ENCODE assay signal across 21 mouse cellular contexts in the genomic region with DNA sequence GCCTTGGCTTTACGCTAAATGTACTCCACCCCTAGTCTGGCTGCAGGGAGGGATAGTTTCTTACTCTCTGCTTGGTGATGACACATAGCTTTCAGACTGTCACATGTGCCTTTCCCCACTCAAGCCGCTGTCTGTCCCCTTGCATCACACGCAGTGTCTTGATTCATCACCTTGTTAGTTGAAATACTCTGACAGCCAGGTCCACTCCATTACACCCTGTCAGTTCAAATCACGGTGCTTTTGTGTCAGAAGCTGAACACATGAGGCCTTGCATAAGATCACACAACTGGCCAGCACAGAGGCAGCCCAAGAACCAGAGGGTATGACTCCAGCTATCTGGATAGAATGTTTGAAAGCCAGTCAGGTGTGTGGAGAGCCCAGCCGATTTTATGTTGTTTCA. TPM values are rescaled to one million over a fixed set of nuclear protein-coding genes. Genes with fewer than 3 reads are reported as not detected.
DNase-seq lines count a peak whose midpoint lies in the region; ATAC-seq lines count a peak whose summit lies in the region.
"Had no signal": no experiment of that assay in that cellular context is flagged by ENCODE, and none has a peak within 500 bp of the region (broad histone marks: within the 10 kb centered on the region; RNA-seq: fewer than 3 reads in every experiment).

No protein-coding gene starts in this region.

- no peaks in the 10 kb centered on the region for H3K27me3 ChIP-seq in limb, embryonic 15.5 days
- no peaks in the 10 kb centered on the region for H3K27me3 ChIP-seq in limb, embryonic 10.5 days (ENCODE audit: low read depth, poor library complexity, severe bottlenecking)
- no peaks in the 10 kb centered on the region for H3K27me3 ChIP-seq in liver, embryonic 12.5 days (replicated peaks)
- H3K27me3 ChIP-seq: embryonic facial prominence, embryonic 13.5 days; forebrain, embryonic 12.5 days; Patski had no signal

- DNase-seq in limb, embryonic 10.5 days (ENCODE audit: low spot score), result no peak
- DNase-seq in retina, embryonic 14.5 days (ENCODE audit: low spot score), result peak; percentile 67
- peak; percentile 14 for DNase-seq in retina, postnatal 7 days (ENCODE audit: low read depth, low spot score)
- no peak for DNase-seq in frontal cortex, postnatal 36 days (ENCODE audit: low spot score in 2 of 2)
- DNase-seq: adrenal gland, adult 8-10 months; adrenal gland, postnatal 14 days; adrenal gland, postnatal 36 days; cerebellum, adult 11-12 months; cerebellum, adult 2 months; cerebellum, adult 9-10 months; cerebellum, postnatal 10 days; cerebellum, postnatal 25 days had no signal

- H3K4me2 ChIP-seq in limb, embryonic 15.5 days, result no peak overlapping the region
- no peak overlapping the region for H3K4me2 ChIP-seq in liver, embryonic 12.5 days
- H3K4me2 ChIP-seq: embryonic facial prominence, embryonic 13.5 days; forebrain, embryonic 12.5 days had no signal

- WGBS in limb, embryonic 15.5 days, result 84% methylated on average over 5 of the region's 5 CpGs
- 90% methylated on average over 5 of the region's 5 CpGs for WGBS in limb, embryonic 10.5 days
- 77% methylated on average over 5 of the region's 5 CpGs for WGBS in liver, embryonic 12.5 days (ENCODE audit: insufficient replicate concordance)

- no peaks in the 10 kb centered on the region for H3K9me3 ChIP-seq in limb, embryonic 15.5 days
- H3K9me3 ChIP-seq in limb, embryonic 10.5 days (replicated peaks), result no peaks in the 10 kb centered on the region
- H3K9me3 ChIP-seq in liver, embryonic 12.5 days (replicated peaks), result no peaks in the 10 kb centered on the region
- H3K9me3 ChIP-seq: embryonic facial prominence, embryonic 13.5 days; forebrain, embryonic 10.5 days; forebrain, embryonic 12.5 days had no signal

- no peak overlapping the region for H3K4me3 ChIP-seq in limb, embryonic 15.5 days
- H3K4me3 ChIP-seq in limb, embryonic 10.5 days, result no peak overlapping the region
- H3K4me3 ChIP-seq in liver, embryonic 12.5 days, result no peak overlapping the region
- H3K4me3 ChIP-seq: embryonic facial prominence, embryonic 13.5 days; forebrain, embryonic 10.5 days; forebrain, embryonic 12.5 days had no signal

- H3K9ac ChIP-seq in limb, embryonic 15.5 days, result no peak overlapping the region
- H3K9ac ChIP-seq in liver, embryonic 12.5 days, result no peak overlapping the region
- H3K9ac ChIP-seq: embryonic facial prominence, embryonic 13.5 days; forebrain, embryonic 12.5 days had no signal

- peaks cover 2% of the 10 kb centered on the region; the same call in 1 of the 2 replicates for H3K4me1 ChIP-seq in limb, embryonic 15.5 days
- H3K4me1 ChIP-seq in limb, embryonic 10.5 days, result no peaks in the 10 kb centered on the region
- H3K4me1 ChIP-seq in liver, embryonic 12.5 days, result no peaks in the 10 kb centered on the region
- H3K4me1 ChIP-seq: embryonic facial prominence, embryonic 13.5 days; forebrain, embryonic 12.5 days had no signal

- ATAC-seq in limb, embryonic 15.5 days (ENCODE audit: insufficient number of reproducible peaks, low FRiP score, low TSS enrichment, low read depth), result no peak
- no peak for ATAC-seq in liver, embryonic 12.5 days
- ATAC-seq: activated CD4-positive, CD25-positive, alpha-beta regulatory T cell, adult 4 months; forebrain, embryonic 14.5 days; forebrain, embryonic 16.5 days; Patski had no signal

- 0 out of 2 replicates have a peak overlapping the region, but pooled peaks have one; percentile 19 for H3K27ac ChIP-seq in limb, embryonic 15.5 days
- H3K27ac ChIP-seq in limb, embryonic 10.5 days, result no peak overlapping the region
- H3K27ac ChIP-seq in liver, embryonic 12.5 days, result no peak overlapping the region
- H3K27ac ChIP-seq: embryonic facial prominence, embryonic 13.5 days; forebrain, embryonic 10.5 days; forebrain, embryonic 12.5 days had no signal

- peaks cover 14% of the 10 kb centered on the region for H3K36me3 ChIP-seq in limb, embryonic 15.5 days
- peaks cover 70% of the 10 kb centered on the region for H3K36me3 ChIP-seq in limb, embryonic 10.5 days
- H3K36me3 ChIP-seq in liver, embryonic 12.5 days, result no peaks in the 10 kb centered on the region
- H3K36me3 ChIP-seq: forebrain, embryonic 12.5 days had no signal

RNA-seq across cellular contexts. Expression of a gene that starts 57.1 kb away (rescaled TPM):
- 283 and 286 TPM in 2 replicates for polyA plus RNA-seq in limb, embryonic 15.5 days (2015; fragmentation: Nextera tagmentation; extraction: Ambion mirVana)
- polyA plus RNA-seq in limb, embryonic 10.5 days (2016; fragmentation: Nextera tagmentation; extraction: Ambion mirVana), result 284 and 311 TPM in 2 replicates
- polyA plus RNA-seq in liver, embryonic 12.5 days (2016; fragmentation: Nextera tagmentation; extraction: Ambion mirVana), result 110 and 114 TPM in 2 replicates

Comparison
In these comparisons a context has a peak if more than half of its experiments do, and no peak if none do; other contexts are left out.
1. DNase-seq: peak in retina, embryonic 14.5 days (single experiment) and retina, postnatal 7 days (single experiment); none in limb, embryonic 10.5 days (single experiment) and frontal cortex, postnatal 36 days (0 of 2).